Mouse (Mus musculus): Measurements from ENCODE around the gene Dpp7. TPM values are rescaled to one million over a fixed set of nuclear protein-coding genes. Genes with fewer than 3 reads are reported as not detected.
A peak's percentile ranks its signal among the peaks of the same experiment; 100 is the strongest.

The Dpp7 gene
- polyA plus RNA-seq, 1 experiment from 2014 or later = 120 TPM

DNA sequence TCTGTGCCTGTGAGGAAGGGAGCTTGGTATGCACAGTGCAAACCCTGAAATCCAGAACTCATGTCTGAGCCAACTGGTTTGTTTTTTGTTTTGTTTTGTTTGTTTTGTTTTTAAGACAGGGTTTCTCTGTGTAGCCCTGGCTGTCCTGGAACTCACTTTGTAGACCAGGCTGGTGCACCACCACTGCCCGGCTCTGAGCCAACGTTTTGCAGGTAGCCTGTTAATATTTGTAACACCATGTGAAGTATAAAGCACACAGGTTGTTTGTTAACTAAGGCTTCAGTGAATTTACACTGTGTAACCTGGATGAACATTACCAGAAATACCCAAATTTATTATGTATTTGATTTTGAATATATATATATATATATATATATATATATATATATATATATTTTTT lies 30.1 kb downstream of the Dpp7 start:
- no peak for TF ChIP-seq CTCF (IDR thresholded peaks at IDR 0.05; ENCODE audit: low read depth)
- no peaks in the 10 kb centered on the region for H3K36me3 ChIP-seq (ENCODE audit: control insufficient read depth, insufficient read depth)
- H3K9me3 ChIP-seq (ENCODE audit: control insufficient read depth) = no peaks in the 10 kb centered on the region
- ATAC-seq = no peak
- no peak overlapping the region for H3K4me3 ChIP-seq (ENCODE audit: low read depth, low read length)
- 73% methylated on average over 2 of the region's 2 CpGs for WGBS
- H3K4me2 ChIP-seq (replicated peaks; ENCODE audit: low read depth) = no peak overlapping the region
- no peak overlapping the region for H3K27ac ChIP-seq (ENCODE audit: low read depth, low read length)
- no peaks in the 10 kb centered on the region for H3K4me1 ChIP-seq (replicated peaks; ENCODE audit: control insufficient read depth, insufficient read depth, low read length)
- H3K27me3 ChIP-seq (replicated peaks; ENCODE audit: control insufficient read depth, insufficient read depth, low read length) = 0 out of 2 replicates have a peak, but pooled peaks cover 5% of the 10 kb centered on the region
- no peak overlapping the region for H3K9ac ChIP-seq (ENCODE audit: low read depth, low read length)

GRCm38 (mm10) chr2:25320084-25320483 lies 36.1 kb downstream of the Dpp7 start:
- H3K9me3 ChIP-seq (ENCODE audit: control insufficient read depth) = no peaks in the 10 kb centered on the region
- no peak overlapping the region for H3K4me2 ChIP-seq (replicated peaks; ENCODE audit: low read depth)
- no peaks in the 10 kb centered on the region for H3K36me3 ChIP-seq (ENCODE audit: control insufficient read depth, insufficient read depth)
- H3K27me3 ChIP-seq (replicated peaks; ENCODE audit: control insufficient read depth, insufficient read depth, low read length) = peaks cover 34% of the 10 kb centered on the region
- H3K4me3 ChIP-seq (ENCODE audit: low read depth, low read length) = no peak overlapping the region
- no peak overlapping the region for H3K27ac ChIP-seq (ENCODE audit: low read depth, low read length)
- H3K9ac ChIP-seq (ENCODE audit: low read depth, low read length) = no peak overlapping the region
- 44% methylated on average over 2 of the region's 2 CpGs for WGBS
- ATAC-seq = no peak
- H3K4me1 ChIP-seq (replicated peaks; ENCODE audit: control insufficient read depth, insufficient read depth, low read length) = peaks cover 2% of the 10 kb centered on the region; the same call in 1 of the 2 replicates
- no peak for TF ChIP-seq CTCF (IDR thresholded peaks at IDR 0.05; ENCODE audit: low read depth)

- Histone ChIP-seq H3K9ac (ENCODE audit: low read depth, low read length) (no peak within 1 kb of the TSS), H3K27ac (ENCODE audit: low read depth, low read length) (no peak within 1 kb of the TSS), H3K9me3 (ENCODE audit: control insufficient read depth) (no peaks in the 10 kb centered on the region), H3K4me1 (replicated peaks; ENCODE audit: control insufficient read depth, insufficient read depth, low read length) (peaks cover 2% of the 10 kb centered on the region; the same call in 1 of the 2 replicates), H3K4me2 (replicated peaks; ENCODE audit: low read depth) (peak within 1 kb of the TSS; percentile 61), H3K36me3 (ENCODE audit: control insufficient read depth, insufficient read depth) (no peaks in the 10 kb centered on the region), H3K4me3 (ENCODE audit: low read depth, low read length) (peak within 1 kb of the TSS; percentile 30), H3K27me3 (replicated peaks; ENCODE audit: control insufficient read depth, insufficient read depth, low read length) (peaks cover 34% of the 10 kb centered on the region)
- 8% methylated on average over 58 of the region's 58 CpGs for WGBS
- peak; percentile 55 for ATAC-seq
- TF ChIP-seq CTCF (IDR thresholded peaks at IDR 0.05; ENCODE audit: low read depth) = no peak
These were observed 37.0 kb downstream of the Dpp7 start, which contains the start of gene Grin1 for GRCm38 (mm10) chr2:25318971-25319773. Gene Grin1, minus strand, starts transcription at chr2:25319187.

GRCm38 (mm10) chr2:25318119-25318966 lies 37.8 kb downstream of the Dpp7 start:
- ATAC-seq = no peak
- no peaks in the 10 kb centered on the region for H3K36me3 ChIP-seq (ENCODE audit: control insufficient read depth, insufficient read depth)
- 4% methylated on average over 31 of the region's 31 CpGs for WGBS
- H3K27me3 ChIP-seq (replicated peaks; ENCODE audit: control insufficient read depth, insufficient read depth, low read length) = peaks cover 36% of the 10 kb centered on the region
- H3K27ac ChIP-seq (ENCODE audit: low read depth, low read length) = no peak overlapping the region
- H3K4me2 ChIP-seq (replicated peaks; ENCODE audit: low read depth) = peak overlapping the region; percentile 61
- H3K4me3 ChIP-seq (ENCODE audit: low read depth, low read length) = peak overlapping the region; percentile 30
- H3K4me1 ChIP-seq (replicated peaks; ENCODE audit: control insufficient read depth, insufficient read depth, low read length) = peaks cover 2% of the 10 kb centered on the region; the same call in 1 of the 2 replicates
- no peak overlapping the region for H3K9ac ChIP-seq (ENCODE audit: low read depth, low read length)
- no peak for TF ChIP-seq CTCF (IDR thresholded peaks at IDR 0.05; ENCODE audit: low read depth)
- H3K9me3 ChIP-seq (ENCODE audit: control insufficient read depth) = no peaks in the 10 kb centered on the region

- H3K4me1 ChIP-seq (replicated peaks; ENCODE audit: control insufficient read depth, insufficient read depth, low read length) = no peaks in the 10 kb centered on the region
- no peak overlapping the region for H3K9ac ChIP-seq (ENCODE audit: low read depth, low read length)
- H3K27me3 ChIP-seq (replicated peaks; ENCODE audit: control insufficient read depth, insufficient read depth, low read length) = peaks cover 25% of the 10 kb centered on the region
- peak; percentile 72 for ATAC-seq
- no peak overlapping the region for H3K27ac ChIP-seq (ENCODE audit: low read depth, low read length)
- H3K9me3 ChIP-seq (ENCODE audit: control insufficient read depth) = no peaks in the 10 kb centered on the region
- TF ChIP-seq CTCF (IDR thresholded peaks at IDR 0.05; ENCODE audit: low read depth) = no peak
- H3K4me3 ChIP-seq (ENCODE audit: low read depth, low read length) = peak overlapping the region; percentile 28
- H3K4me2 ChIP-seq (replicated peaks; ENCODE audit: low read depth) = peak overlapping the region; percentile 64
- 4% methylated on average over 11 of the region's 11 CpGs for WGBS
- H3K36me3 ChIP-seq (ENCODE audit: control insufficient read depth, insufficient read depth) = no peaks in the 10 kb centered on the region
These were observed 44.7 kb downstream of the Dpp7 start for GRCm38 (mm10) chr2:25311491-25311891.

DNA sequence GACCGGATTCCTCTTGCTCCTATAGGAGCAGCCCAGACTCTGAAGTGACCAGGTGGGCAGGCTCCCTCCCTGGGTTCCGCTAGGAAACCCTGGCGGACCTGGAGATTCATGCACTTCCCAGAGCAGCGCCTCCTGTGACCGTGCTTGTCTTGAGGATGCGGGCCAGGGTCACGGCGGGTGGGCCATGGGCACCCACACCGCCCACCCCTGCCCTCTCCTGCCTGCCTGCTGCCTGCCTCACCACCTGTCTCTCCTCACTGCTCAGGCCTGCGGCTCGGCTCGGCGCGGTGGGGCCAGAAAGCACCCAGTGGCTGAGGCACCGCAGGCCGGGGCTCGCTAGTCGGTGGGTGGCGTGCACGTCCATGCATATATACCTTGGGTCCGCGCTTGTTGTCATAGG lies 45.2 kb downstream of the Dpp7 start:
- H3K27me3 ChIP-seq (replicated peaks; ENCODE audit: control insufficient read depth, insufficient read depth, low read length) = peaks cover 26% of the 10 kb centered on the region
- peak overlapping the region; percentile 64 for H3K4me2 ChIP-seq (replicated peaks; ENCODE audit: low read depth)
- H3K27ac ChIP-seq (ENCODE audit: low read depth, low read length) = no peak overlapping the region
- ATAC-seq = peak; percentile 34; the same call in 1 of the 2 replicates
- H3K4me3 ChIP-seq (ENCODE audit: low read depth, low read length) = peak overlapping the region; percentile 28
- H3K9ac ChIP-seq (ENCODE audit: low read depth, low read length) = no peak overlapping the region
- 1% methylated on average over 22 of the region's 22 CpGs for WGBS
- TF ChIP-seq CTCF (IDR thresholded peaks at IDR 0.05; ENCODE audit: low read depth) = no peak
- H3K4me1 ChIP-seq (replicated peaks; ENCODE audit: control insufficient read depth, insufficient read depth, low read length) = no peaks in the 10 kb centered on the region
- no peaks in the 10 kb centered on the region for H3K36me3 ChIP-seq (ENCODE audit: control insufficient read depth, insufficient read depth)
- no peaks in the 10 kb centered on the region for H3K9me3 ChIP-seq (ENCODE audit: control insufficient read depth)
